In the genomic region with DNA sequence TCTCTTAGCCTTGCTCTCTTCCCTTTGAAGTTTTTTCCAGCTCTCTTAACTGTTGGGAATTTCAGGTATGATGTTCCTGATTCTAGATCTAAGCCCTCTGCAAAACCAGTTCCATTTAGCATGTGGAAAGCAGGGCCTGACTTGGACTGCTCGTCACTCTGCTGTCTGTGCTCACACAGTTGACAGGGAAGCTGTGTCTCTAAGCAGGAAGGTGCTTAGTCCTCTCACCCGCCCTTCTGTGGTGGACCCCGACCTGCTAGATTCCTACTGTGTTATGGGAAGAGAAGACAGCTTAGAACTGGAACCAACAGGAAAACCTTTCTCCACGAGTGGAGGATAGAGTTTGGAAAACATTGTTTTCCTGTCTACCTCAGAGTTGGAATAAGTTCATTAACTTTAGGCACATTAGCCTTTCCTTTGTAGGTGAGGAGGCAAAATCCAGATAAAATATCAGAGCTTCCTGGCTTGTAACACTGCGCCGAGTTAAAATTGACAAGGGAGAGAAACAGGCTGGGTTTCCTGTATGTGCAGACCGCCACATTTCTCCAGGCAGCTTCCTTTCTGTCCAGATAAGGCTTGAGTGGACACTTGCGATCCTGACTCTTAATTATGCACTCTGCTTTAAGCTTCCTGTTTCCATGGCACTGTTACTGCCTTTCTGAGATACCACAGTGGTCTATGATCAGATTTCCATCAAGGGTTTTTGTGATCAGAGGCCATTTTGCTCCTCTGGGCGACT, we compare ENCODE assay signal across 15 mouse cellular contexts. TPM values are rescaled to one million over a fixed set of nuclear protein-coding genes. Genes with fewer than 3 reads are reported as not detected.
DNase-seq lines count a peak whose midpoint lies in the region; ATAC-seq and TF ChIP-seq lines count a peak whose summit lies in the region.
"Had no signal": no experiment of that assay in that cellular context is flagged by ENCODE, and none has a peak within 500 bp of the region (broad histone marks: within the 10 kb centered on the region; RNA-seq: fewer than 3 reads in every experiment).

No protein-coding gene starts in this region.

- no peaks in the 10 kb centered on the region for H3K27me3 ChIP-seq in heart, embryonic 12.5 days (replicated peaks)
- no peaks in the 10 kb centered on the region for H3K27me3 ChIP-seq in lung, embryonic 16.5 days (ENCODE audit: control insufficient read depth, insufficient read depth, low read depth, low read length)
- H3K27me3 ChIP-seq in liver, embryonic 12.5 days (replicated peaks): no peaks in the 10 kb centered on the region
- no peaks in the 10 kb centered on the region for H3K27me3 ChIP-seq in stomach, postnatal 0 days (ENCODE audit: control insufficient read depth, insufficient read depth, low read length)
- H3K27me3 ChIP-seq: embryonic facial prominence, embryonic 15.5 days; limb, embryonic 12.5 days; Patski had no signal

- 0 out of 2 replicates have a peak, but pooled peaks cover 2% of the 10 kb centered on the region for H3K36me3 ChIP-seq in heart, embryonic 12.5 days
- no peaks in the 10 kb centered on the region for H3K36me3 ChIP-seq in lung, embryonic 16.5 days (ENCODE audit: control insufficient read depth, insufficient read depth, low read length)
- H3K36me3 ChIP-seq in liver, embryonic 12.5 days: no peaks in the 10 kb centered on the region
- H3K36me3 ChIP-seq in stomach, postnatal 0 days (ENCODE audit: control insufficient read depth, insufficient read depth, low read length): no peaks in the 10 kb centered on the region
- H3K36me3 ChIP-seq: embryonic facial prominence, embryonic 15.5 days; limb, embryonic 12.5 days had no signal

- ATAC-seq in heart, embryonic 12.5 days (ENCODE audit: insufficient number of reproducible peaks, low FRiP score): peak; percentile 85
- peak; percentile 31; the same call in 1 of the 2 replicates for ATAC-seq in lung, embryonic 16.5 days (ENCODE audit: low read depth)
- ATAC-seq in liver, embryonic 12.5 days: no peak
- 0 out of 2 replicates have a peak, but pooled peaks have one; percentile 10 for ATAC-seq in stomach, postnatal 0 days (ENCODE audit: low FRiP score, low TSS enrichment)
- ATAC-seq: forebrain, postnatal 0 days; Patski had no signal

- H3K9ac ChIP-seq in heart, embryonic 12.5 days: no peak overlapping the region
- no peak overlapping the region for H3K9ac ChIP-seq in lung, embryonic 16.5 days (ENCODE audit: low read length)
- H3K9ac ChIP-seq in liver, embryonic 12.5 days: no peak overlapping the region
- H3K9ac ChIP-seq in stomach, postnatal 0 days (ENCODE audit: low read length): 0 out of 2 replicates have a peak overlapping the region, but pooled peaks have one; percentile 8
- H3K9ac ChIP-seq: embryonic facial prominence, embryonic 15.5 days; forebrain, postnatal 0 days; limb, embryonic 12.5 days had no signal

- no peak for TF ChIP-seq CTCF in stomach, postnatal 0 days (IDR thresholded peaks at IDR 0.05; ENCODE audit: low read depth)

- no peak overlapping the region for H3K4me3 ChIP-seq in heart, embryonic 12.5 days
- H3K4me3 ChIP-seq in lung, embryonic 16.5 days (ENCODE audit: low read length): no peak overlapping the region
- no peak overlapping the region for H3K4me3 ChIP-seq in liver, embryonic 12.5 days
- H3K4me3 ChIP-seq in stomach, postnatal 0 days (ENCODE audit: low read depth, low read length): no peak overlapping the region
- H3K4me3 ChIP-seq: embryonic facial prominence, embryonic 15.5 days; limb, embryonic 12.5 days had no signal

- no peak for TF ChIP-seq EP300 in stomach, postnatal 0 days (optimal IDR thresholded peaks at IDR 0.05)

- intact Hi-C loops in gastrocnemius, postnatal 36 days (cut with DNase I): no loop called here

- peak overlapping the region; percentile 29 for H3K4me2 ChIP-seq in heart, embryonic 12.5 days
- no peak overlapping the region for H3K4me2 ChIP-seq in lung, embryonic 16.5 days (ENCODE audit: low read depth, low read length)
- peak overlapping the region; percentile 30 for H3K4me2 ChIP-seq in liver, embryonic 12.5 days
- peak overlapping the region; percentile 23; the same call in 1 of the 2 replicates for H3K4me2 ChIP-seq in stomach, postnatal 0 days (replicated peaks; ENCODE audit: low read depth)
- H3K4me2 ChIP-seq: embryonic facial prominence, embryonic 15.5 days; limb, embryonic 12.5 days had no signal

- 22% methylated on average over 9 of the region's 9 CpGs for WGBS in heart, embryonic 12.5 days
- WGBS in lung, embryonic 16.5 days: 36% methylated on average over 9 of the region's 9 CpGs
- WGBS in liver, embryonic 12.5 days (ENCODE audit: insufficient replicate concordance): 17% methylated on average over 9 of the region's 9 CpGs
- 49% methylated on average over 9 of the region's 9 CpGs for WGBS in stomach, postnatal 0 days

- peak overlapping the region; percentile 62 for H3K27ac ChIP-seq in heart, embryonic 12.5 days (ENCODE audit: poor library complexity, severe bottlenecking)
- H3K27ac ChIP-seq in lung, embryonic 16.5 days (ENCODE audit: low read length): peak overlapping the region; percentile 36
- no peak overlapping the region for H3K27ac ChIP-seq in liver, embryonic 12.5 days
- peak overlapping the region; percentile 63 for H3K27ac ChIP-seq in stomach, postnatal 0 days (replicated peaks)
- H3K27ac ChIP-seq: embryonic facial prominence, embryonic 15.5 days; limb, embryonic 12.5 days had no signal

- H3K9me3 ChIP-seq in heart, embryonic 12.5 days (replicated peaks): no peaks in the 10 kb centered on the region
- no peaks in the 10 kb centered on the region for H3K9me3 ChIP-seq in lung, embryonic 16.5 days (ENCODE audit: control insufficient read depth, low read length)
- no peaks in the 10 kb centered on the region for H3K9me3 ChIP-seq in liver, embryonic 12.5 days (replicated peaks)
- no peaks in the 10 kb centered on the region for H3K9me3 ChIP-seq in stomach, postnatal 0 days (ENCODE audit: control insufficient read depth, low read length)
- H3K9me3 ChIP-seq: embryonic facial prominence, embryonic 15.5 days; limb, embryonic 12.5 days had no signal

- no peak for DNase-seq in heart, adult 9 months (ENCODE audit: low spot score in 2 of 2)
- no peak for DNase-seq in lung, postnatal 4 days
- DNase-seq in stomach, postnatal 0 days (ENCODE audit: low spot score): no peak
- DNase-seq in gastrocnemius, postnatal 36 days: no peak
- no peak for DNase-seq in thymus, postnatal 0 days (ENCODE audit: low spot score)
- DNase-seq: adrenal gland, adult 2 months; cerebellum, postnatal 14 days; forebrain, postnatal 0 days; kidney, adult 8-10 months had no signal

- peaks cover 28% of the 10 kb centered on the region for H3K4me1 ChIP-seq in heart, embryonic 12.5 days (replicated peaks)
- peaks cover 5% of the 10 kb centered on the region; the same call in 1 of the 2 replicates for H3K4me1 ChIP-seq in lung, embryonic 16.5 days (replicated peaks; ENCODE audit: control insufficient read depth, insufficient read depth, low read length)
- H3K4me1 ChIP-seq in liver, embryonic 12.5 days: peaks cover 28% of the 10 kb centered on the region
- no peaks in the 10 kb centered on the region for H3K4me1 ChIP-seq in stomach, postnatal 0 days (replicated peaks; ENCODE audit: control insufficient read depth, insufficient read depth)

RNA-seq across cellular contexts. Expression of a gene that starts 39.6 kb away (rescaled TPM):
- 25.4 and 26.9 TPM in 2 replicates for polyA plus RNA-seq in heart, embryonic 12.5 days (2016; fragmentation: Nextera tagmentation; extraction: Ambion mirVana)
- polyA plus RNA-seq in lung, embryonic 16.5 days (2015; fragmentation: Nextera tagmentation; extraction: Ambion mirVana): 19.7 and 21.4 TPM in 2 replicates
- polyA plus RNA-seq in liver, embryonic 12.5 days (2016; fragmentation: Nextera tagmentation; extraction: Ambion mirVana): 7.0 and 7.3 TPM in 2 replicates
- polyA plus RNA-seq in stomach, postnatal 0 days (2015; fragmentation: Nextera tagmentation; extraction: Ambion mirVana): 8.0 and 8.6 TPM in 2 replicates
- total RNA-seq in gastrocnemius, postnatal 36 days (2021): 1 to 10 TPM; 1.6 TPM
- polyA plus RNA-seq in thymus, postnatal 0 days (2015; fragmentation: Nextera tagmentation; extraction: Ambion mirVana): 11.9 and 13.8 TPM in 2 replicates
